Comparison of ENCODE assay signal across 18 mouse cellular contexts in genomic region chr7:45211070-45211469, GRCm38 (mm10). TPM values are rescaled to one million over a fixed set of nuclear protein-coding genes. Genes with fewer than 3 reads are reported as not detected.
DNase-seq lines count a peak whose midpoint lies in the region; ATAC-seq and TF ChIP-seq lines count a peak whose summit lies in the region.
"Had no signal": no experiment of that assay in that cellular context is flagged by ENCODE, and none has a peak within 500 bp of the region (broad histone marks: within the 10 kb centered on the region; RNA-seq: fewer than 3 reads in every experiment).

No protein-coding gene starts in this region.

- no peak for TF ChIP-seq CTCF in heart, adult 2 months (IDR thresholded peaks at IDR 0.05)

- no peak overlapping the region for H3K27ac ChIP-seq in heart, embryonic 16.5 days (ENCODE audit: low read length)
- no peak overlapping the region for H3K27ac ChIP-seq in heart, adult 2 months
- H3K27ac ChIP-seq in liver, embryonic 13.5 days: no peak overlapping the region
- H3K27ac ChIP-seq: embryonic facial prominence, embryonic 12.5 days; layer of hippocampus, adult 2 months; limb, embryonic 10.5 days; midbrain, embryonic 12.5 days had no signal

- 33% methylated on average over 10 of the region's 10 CpGs for WGBS in heart, embryonic 16.5 days
- WGBS in heart, adult 2 months: 39% methylated on average over 10 of the region's 10 CpGs
- 9% methylated on average over 10 of the region's 10 CpGs for WGBS in liver, embryonic 13.5 days (ENCODE audit: insufficient replicate concordance)

- peaks cover 4% of the 10 kb centered on the region; the same call in 1 of the 2 replicates for H3K9me3 ChIP-seq in heart, embryonic 16.5 days (replicated peaks; ENCODE audit: control insufficient read depth, low read length)
- H3K9me3 ChIP-seq in liver, embryonic 13.5 days (replicated peaks): no peaks in the 10 kb centered on the region
- H3K9me3 ChIP-seq: embryonic facial prominence, embryonic 12.5 days; limb, embryonic 10.5 days; midbrain, embryonic 12.5 days had no signal

- no peak for TF ChIP-seq POLR2A in heart, adult 2 months (IDR thresholded peaks at IDR 0.05; ENCODE audit: insufficient read depth, low read depth, low read length)

- H3K4me3 ChIP-seq in heart, embryonic 16.5 days (ENCODE audit: low read length): no peak overlapping the region
- H3K4me3 ChIP-seq in heart, adult 2 months: no peak overlapping the region
- peak overlapping the region; percentile 40 for H3K4me3 ChIP-seq in liver, embryonic 13.5 days (replicated peaks)
- H3K4me3 ChIP-seq: embryonic facial prominence, embryonic 12.5 days; layer of hippocampus, adult 2 months; midbrain, embryonic 12.5 days had no signal

- peaks cover 19% of the 10 kb centered on the region for H3K27me3 ChIP-seq in heart, embryonic 16.5 days (ENCODE audit: control insufficient read depth, insufficient read depth, low read length)
- no peaks in the 10 kb centered on the region; the same call in 1 of the 2 replicates for H3K27me3 ChIP-seq in heart, adult 2 months (ENCODE audit: control insufficient read depth, insufficient read depth, low read length)
- H3K27me3 ChIP-seq in liver, embryonic 13.5 days: peaks cover 50% of the 10 kb centered on the region

- no peak overlapping the region for H3K9ac ChIP-seq in heart, embryonic 16.5 days (ENCODE audit: low read length)
- no peak overlapping the region for H3K9ac ChIP-seq in heart, adult 2 months (ENCODE audit: low read depth, low read length)
- peak overlapping the region; percentile 50 for H3K9ac ChIP-seq in liver, embryonic 13.5 days
- H3K9ac ChIP-seq: embryonic facial prominence, embryonic 12.5 days; midbrain, embryonic 12.5 days had no signal

- H3K4me1 ChIP-seq in heart, embryonic 16.5 days (ENCODE audit: control insufficient read depth, insufficient read depth, low read length): peaks cover 9% of the 10 kb centered on the region
- H3K4me1 ChIP-seq in heart, adult 2 months (ENCODE audit: control insufficient read depth, insufficient read depth, low read length): no peaks in the 10 kb centered on the region
- peaks cover 25% of the 10 kb centered on the region for H3K4me1 ChIP-seq in liver, embryonic 13.5 days (replicated peaks)

- no peak for DNase-seq in heart, adult 2 months
- peak; percentile 16 for DNase-seq in thymus, postnatal 0 days (ENCODE audit: low spot score)
- DNase-seq in thymus, postnatal 25 days: no peak
- DNase-seq in liver, embryonic 13.5 days: no peak
- DNase-seq in gastrocnemius, adult 18-20 months (ENCODE audit: low spot score): no peak
- no peak for DNase-seq in left cerebral cortex, postnatal 4 days
- DNase-seq: cerebellum, adult 8-10 months; heart, adult 11 months; right cerebral cortex, postnatal 14 days had no signal

- peak overlapping the region; percentile 52; the same call in 1 of the 2 replicates for H3K4me2 ChIP-seq in heart, embryonic 16.5 days (ENCODE audit: low read depth, low read length)
- H3K4me2 ChIP-seq in liver, embryonic 13.5 days: peak overlapping the region; percentile 69
- H3K4me2 ChIP-seq: midbrain, embryonic 12.5 days had no signal

- intact Hi-C loops in heart, adult 2 months (cut with DNase I): no loop called here
- intact Hi-C loops in left cerebral cortex, postnatal 4 days (cut with DNase I): no loop called here

- TF ChIP-seq EP300 in heart, adult 2 months (IDR thresholded peaks at IDR 0.05; ENCODE audit: insufficient read depth, low read depth, low read length): no peak

- H3K36me3 ChIP-seq in heart, embryonic 16.5 days (ENCODE audit: control insufficient read depth, insufficient read depth): no peaks in the 10 kb centered on the region
- no peaks in the 10 kb centered on the region for H3K36me3 ChIP-seq in heart, adult 2 months (ENCODE audit: control insufficient read depth, insufficient read depth, low read length)
- no peaks in the 10 kb centered on the region for H3K36me3 ChIP-seq in liver, embryonic 13.5 days
- H3K36me3 ChIP-seq: embryonic facial prominence, embryonic 12.5 days; limb, embryonic 10.5 days; midbrain, embryonic 12.5 days had no signal

- ATAC-seq in heart, embryonic 16.5 days (replicated peaks; ENCODE audit: extremely low read depth, insufficient read depth, low FRiP score): no peak
- ATAC-seq in liver, embryonic 13.5 days (ENCODE audit: low read depth): peak; percentile 33; the same call in 1 of the 2 replicates

- H3K79me2 ChIP-seq in heart, adult 2 months (replicated peaks; ENCODE audit: control insufficient read depth, insufficient read depth, low read length): no peaks in the 10 kb centered on the region

RNA-seq across cellular contexts. Expression of gene Dkkl1, which starts 0.9 kb away (rescaled TPM):
- polyA plus RNA-seq in heart, embryonic 16.5 days (2015; fragmentation: Nextera tagmentation; extraction: Ambion mirVana): 1.2 and 1.4 TPM in 2 replicates
- not detected for total RNA-seq in heart, adult 2 months (2021)
- 0.37 and 0.73 TPM in 2 replicates for polyA plus RNA-seq in heart, adult 2 months (2012; rRNA removed)
- 5.1 and 7.6 TPM in 2 replicates for polyA plus RNA-seq in thymus, postnatal 0 days (2015; fragmentation: Nextera tagmentation; extraction: Ambion mirVana)
- 2.6 and 2.8 TPM in 2 replicates for polyA plus RNA-seq in liver, embryonic 13.5 days (2015; fragmentation: Nextera tagmentation; extraction: Ambion mirVana)
- not detected for total RNA-seq in gastrocnemius, adult 18-20 months (2021)
- 10 to 100 TPM; 14.5 to 18.3 TPM for total RNA-seq in left cerebral cortex, postnatal 4 days (2021)

RNA-seq across cellular contexts. Expression of gene Tead2, which starts 4.5 kb away (rescaled TPM):
- 88.0 and 92.4 TPM in 2 replicates for polyA plus RNA-seq in heart, embryonic 16.5 days (2015; fragmentation: Nextera tagmentation; extraction: Ambion mirVana)
- 10 to 100 TPM in 1 of 2 experiments, 1 to 10 TPM in 1; 6.2 to 10.8 TPM for total RNA-seq in heart, adult 2 months (2021)
- 13.1 and 14.0 TPM in 2 replicates for polyA plus RNA-seq in heart, adult 2 months (2012; rRNA removed)
- polyA plus RNA-seq in thymus, postnatal 0 days (2015; fragmentation: Nextera tagmentation; extraction: Ambion mirVana): 4.8 and 5.1 TPM in 2 replicates
- polyA plus RNA-seq in liver, embryonic 13.5 days (2015; fragmentation: Nextera tagmentation; extraction: Ambion mirVana): 11.8 and 12.0 TPM in 2 replicates
- total RNA-seq in gastrocnemius, adult 18-20 months (2021): 1 to 10 TPM; 1.2 to 1.3 TPM
- total RNA-seq in left cerebral cortex, postnatal 4 days (2021): 10 to 100 TPM; 15.1 to 17.6 TPM
- total RNA-seq: neutrophil, adult 5-6 weeks had no signal

RNA-seq across cellular contexts. Expression of gene Ccdc155, which starts 6.4 kb away (rescaled TPM):
- polyA plus RNA-seq in heart, embryonic 16.5 days (2015; fragmentation: Nextera tagmentation; extraction: Ambion mirVana): 0.58 and 0.75 TPM in 2 replicates
- total RNA-seq in heart, adult 2 months (2021): not detected
- 0.06 and 0.12 TPM in 2 replicates for polyA plus RNA-seq in heart, adult 2 months (2012; rRNA removed)
- 0.20 and 0.37 TPM in 2 replicates for polyA plus RNA-seq in thymus, postnatal 0 days (2015; fragmentation: Nextera tagmentation; extraction: Ambion mirVana)
- 0.07 and 0.14 TPM in 2 replicates for polyA plus RNA-seq in liver, embryonic 13.5 days (2015; fragmentation: Nextera tagmentation; extraction: Ambion mirVana)
- total RNA-seq in gastrocnemius, adult 18-20 months (2021): not detected
- 1 to 10 TPM; 1.1 to 1.9 TPM for total RNA-seq in left cerebral cortex, postnatal 4 days (2021)
- polyA plus RNA-seq: intestine, postnatal 0 days had no signal

RNA-seq across cellular contexts. Expression of gene Cd37, which starts 27.8 kb away (rescaled TPM):
- 5.0 and 9.2 TPM in 2 replicates for polyA plus RNA-seq in heart, embryonic 16.5 days (2015; fragmentation: Nextera tagmentation; extraction: Ambion mirVana)
- 1 to 10 TPM; 3.1 to 4.3 TPM for total RNA-seq in heart, adult 2 months (2021)
- 10.0 and 21.2 TPM in 2 replicates for polyA plus RNA-seq in heart, adult 2 months (2012; rRNA removed)
- 143 and 146 TPM in 2 replicates for polyA plus RNA-seq in thymus, postnatal 0 days (2015; fragmentation: Nextera tagmentation; extraction: Ambion mirVana)
- polyA plus RNA-seq in liver, embryonic 13.5 days (2015; fragmentation: Nextera tagmentation; extraction: Ambion mirVana): 10.3 and 10.8 TPM in 2 replicates
- total RNA-seq in gastrocnemius, adult 18-20 months (2021): 1 to 10 TPM; 1.1 to 1.2 TPM
- 1 to 10 TPM; 2.5 to 2.6 TPM for total RNA-seq in left cerebral cortex, postnatal 4 days (2021)

RNA-seq across cellular contexts. Expression of gene Slc6a16, which starts 29.8 kb away (rescaled TPM):
- polyA plus RNA-seq in heart, embryonic 16.5 days (2015; fragmentation: Nextera tagmentation; extraction: Ambion mirVana): 0.09 TPM in 1 of 2 replicates, not detected in the other
- total RNA-seq in heart, adult 2 months (2021): not detected
- polyA plus RNA-seq in heart, adult 2 months (2012; rRNA removed): 0.15 TPM in 1 of 2 replicates, not detected in the other
- 0.17 TPM in 1 of 2 replicates, not detected in the other for polyA plus RNA-seq in thymus, postnatal 0 days (2015; fragmentation: Nextera tagmentation; extraction: Ambion mirVana)
- polyA plus RNA-seq in liver, embryonic 13.5 days (2015; fragmentation: Nextera tagmentation; extraction: Ambion mirVana): not detected in 2 replicates
- total RNA-seq in gastrocnemius, adult 18-20 months (2021): not detected
- total RNA-seq in left cerebral cortex, postnatal 4 days (2021): 1 to 10 TPM; 1.2 to 1.8 TPM
- total RNA-seq: neutrophil, adult 5-6 weeks had no signal
- polyA plus RNA-seq: intestine, postnatal 0 days; lung, postnatal 0 days; urinary bladder, adult 2 months had no signal
